Mouse (Mus musculus) midbrain, postnatal 0 days (tissue): ENCODE measurements around the gene Gm20388. TPM values are rescaled to one million over a fixed set of nuclear protein-coding genes. Genes with fewer than 3 reads are reported as not detected.

Experiments used
- ATAC-seq: fragments of 200-750 bp; cut with Nextera tagmentation; 2 replicates; pipeline ENCODE4 v1.8.0; 2017; ENCODE audit warnings: moderate number of reproducible peaks, mild to moderate bottlenecking, moderate TSS enrichment, moderate library complexity; ENCODE audit not compliant: low FRiP score
- DNase-seq: peaks from one replicate; pipeline ENCODE4 v3.0.0-alpha.2; 2015; ENCODE audit warnings: low spot score
- H3K27ac ChIP-seq: fragments of 300-500 bp; sonication (generic); 2 replicates; pipeline ENCODE4 v1.5.1; 2014; ENCODE audit warnings: low read depth, mild to moderate bottlenecking, low read length, mixed read lengths
- H3K27me3 ChIP-seq: fragments of 300-500 bp; sonication (generic); 2 replicates; pipeline ENCODE4 v1.6.1; 2014; ENCODE audit warnings: low read length, control low read depth, mixed read lengths; ENCODE audit not compliant: insufficient read depth
- H3K36me3 ChIP-seq: fragments of 300-500 bp; sonication (generic); 2 replicates; pipeline ENCODE4 v1.6.1; 2014; ENCODE audit warnings: low read length, control low read depth, mixed read lengths; ENCODE audit not compliant: insufficient read depth
- H3K4me1 ChIP-seq: fragments of 300-500 bp; sonication (generic); 2 replicates; pipeline ENCODE4 v1.6.1; 2014; ENCODE audit warnings: mild to moderate bottlenecking, control low read depth, antibody characterized with exemption, low read length, mixed read lengths; ENCODE audit not compliant: insufficient read depth
- H3K4me2 ChIP-seq: fragments of 300-500 bp; sonication (generic); 2 replicates; pipeline ENCODE4 v1.6.1; 2014; ENCODE audit warnings: low read depth, mild to moderate bottlenecking, low read length, mixed read lengths; ENCODE audit not compliant: poor library complexity, severe bottlenecking
- H3K4me3 ChIP-seq: fragments of 300-500 bp; sonication (generic); 2 replicates; pipeline ENCODE4 v1.5.1; 2014; ENCODE audit warnings: low read depth, mild to moderate bottlenecking, low read length, moderate library complexity
- H3K9ac ChIP-seq: fragments of 300-500 bp; sonication (generic); replicated peaks from 2 replicates; pipeline ENCODE4 v1.6.1; 2014; ENCODE audit warnings: mild to moderate bottlenecking, low read length, moderate library complexity, mixed read lengths; ENCODE audit not compliant: poor library complexity, severe bottlenecking
- H3K9me3 ChIP-seq: fragments of 300-500 bp; sonication (generic); 2 replicates; pipeline ENCODE4 v1.6.1; 2016; ENCODE audit warnings: low read length, control low read depth
- CTCF ChIP-seq: IDR thresholded peaks from 2 replicates; pipeline ENCODE4 v1.5.1; 2016; ENCODE audit warnings: antibody characterized with exemption, mild to moderate bottlenecking
- WGBS: fragments of 180-500 bp; shearing (Covaris S2); extraction: QIAGEN DNeasy Blood & Tissue Kit; methylation state at CpG from one replicate; pipeline ENCODE4 v1.1.7; 2014; 5-methylcytosine and 5-hydroxymethylcytosine counted together
- polyA plus RNA-seq: library from polyadenylated mRNA; unstranded; fragments of >200 nt; fragmentation: Nextera tagmentation; extraction: Ambion mirVana; gene quantifications from 2 replicates; pipeline ENCODE4 v1.2.1, GENCODE M21; 2015
- total RNA-seq: library from RNA; depleted of rRNA; stranded (reverse); fragments of >200 nt; gene quantifications from 2 replicates; pipeline ENCODE4 v1.2.3, GENCODE M21; 2014

Gene Gm20388
- total and polyA plus RNA-seq, 2 experiments from 2014 or later = 74.2 TPM; not detected in 1

- Histone ChIP-seq H3K4me3 (no peak overlapping the region), H3K27ac (no peak overlapping the region), H3K27me3 (no peaks in the 10 kb centered on the region), H3K9me3 (no peaks in the 10 kb centered on the region), H3K4me1 (peaks cover 25% of the 10 kb centered on the region), H3K9ac (no peak overlapping the region), H3K36me3 (peaks cover 37% of the 10 kb centered on the region), H3K4me2 (no peak overlapping the region)
- WGBS = 22% methylated on average over 7 of the region's 7 CpGs
- ATAC-seq = no peak
- TF ChIP-seq CTCF = no peak
- no peak for DNase-seq
Observed at GRCm38 (mm10) chr8:120565151-120565711, 654.6 kb downstream of the Gm20388 start.

- ATAC-seq (no peak), DNase-seq (no peak)
- Histone ChIP-seq H3K4me1 (peaks cover 21% of the 10 kb centered on the region), H3K9ac (no peak overlapping the region), H3K4me2 (no peak overlapping the region), H3K9me3 (no peaks in the 10 kb centered on the region), H3K27ac (no peak overlapping the region), H3K27me3 (no peaks in the 10 kb centered on the region), H3K36me3 (peaks cover 43% of the 10 kb centered on the region), H3K4me3 (no peak overlapping the region)
- 77% methylated on average over 8 of the region's 8 CpGs for WGBS
- TF ChIP-seq CTCF = no peak
Observed at GRCm38 (mm10) chr8:120566681-120567080, 656.0 kb downstream of the Gm20388 start.

GRCm38 (mm10) chr8:120567731-120568130 lies 657.1 kb downstream of the Gm20388 start:
- Histone ChIP-seq H3K9me3 (no peaks in the 10 kb centered on the region), H3K4me1 (peaks cover 21% of the 10 kb centered on the region), H3K36me3 (peaks cover 51% of the 10 kb centered on the region), H3K9ac (no peak overlapping the region), H3K4me2 (no peak overlapping the region), H3K27me3 (no peaks in the 10 kb centered on the region), H3K27ac (no peak overlapping the region; the same call in 1 of the 2 replicates), H3K4me3 (no peak overlapping the region)
- no peak for TF ChIP-seq CTCF
- 96% methylated on average over 17 of the region's 17 CpGs for WGBS
- no peak for DNase-seq
- ATAC-seq = no peak

GRCm38 (mm10) chr8:120568164-120568798 lies 657.6 kb downstream of the Gm20388 start:
- H3K9me3 ChIP-seq = no peaks in the 10 kb centered on the region
- no peak overlapping the region for H3K9ac ChIP-seq
- no peaks in the 10 kb centered on the region for H3K27me3 ChIP-seq
- peaks cover 57% of the 10 kb centered on the region for H3K36me3 ChIP-seq
- peaks cover 16% of the 10 kb centered on the region for H3K4me1 ChIP-seq
- no peak overlapping the region for H3K4me3 ChIP-seq
- H3K27ac ChIP-seq = no peak overlapping the region; the same call in 1 of the 2 replicates
- no peak for TF ChIP-seq CTCF
- no peak overlapping the region for H3K4me2 ChIP-seq
- ATAC-seq (no peak), DNase-seq (no peak)
- 97% methylated on average over 37 of the region's 37 CpGs for WGBS

GRCm38 (mm10) chr8:120569123-120569522 lies 658.5 kb downstream of the Gm20388 start:
- no peaks in the 10 kb centered on the region for H3K9me3 ChIP-seq
- peaks cover 64% of the 10 kb centered on the region for H3K36me3 ChIP-seq
- TF ChIP-seq CTCF = no peak
- no peak for ATAC-seq
- H3K4me1 ChIP-seq = peaks cover 9% of the 10 kb centered on the region
- no peaks in the 10 kb centered on the region for H3K27me3 ChIP-seq
- no peak overlapping the region for H3K4me2 ChIP-seq
- H3K9ac ChIP-seq = no peak overlapping the region
- WGBS = 87% methylated on average over 14 of the region's 17 CpGs
- no peak overlapping the region for H3K27ac ChIP-seq
- no peak for DNase-seq
- no peak overlapping the region for H3K4me3 ChIP-seq

- WGBS = 60% methylated on average over 13 of the region's 13 CpGs
- H3K27ac ChIP-seq = no peak overlapping the region
- no peak overlapping the region for H3K4me2 ChIP-seq
- peaks cover 74% of the 10 kb centered on the region for H3K36me3 ChIP-seq
- no peak for ATAC-seq
- H3K27me3 ChIP-seq = no peaks in the 10 kb centered on the region
- H3K9ac ChIP-seq = no peak overlapping the region
- H3K9me3 ChIP-seq = no peaks in the 10 kb centered on the region
- H3K4me1 ChIP-seq = peaks cover 2% of the 10 kb centered on the region; the same call in 1 of the 2 replicates
- TF ChIP-seq CTCF = peak; percentile 93
- DNase-seq = peak; percentile 76
- H3K4me3 ChIP-seq = no peak overlapping the region
Observed at GRCm38 (mm10) chr8:120569939-120570715, 659.5 kb downstream of the Gm20388 start.
